Mouse (Mus musculus) brain, embryonic 14.5 days (tissue): ENCODE data around the gene St6galnac5.

Experiments
- CTCF ChIP-seq: fragments of 200-500 bp; IDR thresholded peaks from 2 replicates; pipeline ENCODE4 v1.5.1; 2012; ENCODE audit warnings: inconsistent platforms, mild to moderate bottlenecking, moderate library complexity, borderline replicate concordance; ENCODE audit not compliant: insufficient read depth, insufficient read length; ENCODE audit errors: extremely low read depth
- POLR2A ChIP-seq: fragments of 200-500 bp; IDR thresholded peaks from 2 replicates; pipeline ENCODE4 v1.6.1; 2012; ENCODE audit warnings: mild to moderate bottlenecking, inconsistent platforms, borderline replicate concordance; ENCODE audit not compliant: poor library complexity, insufficient read depth, insufficient read length, severe bottlenecking; ENCODE audit errors: extremely low read depth

DNA sequence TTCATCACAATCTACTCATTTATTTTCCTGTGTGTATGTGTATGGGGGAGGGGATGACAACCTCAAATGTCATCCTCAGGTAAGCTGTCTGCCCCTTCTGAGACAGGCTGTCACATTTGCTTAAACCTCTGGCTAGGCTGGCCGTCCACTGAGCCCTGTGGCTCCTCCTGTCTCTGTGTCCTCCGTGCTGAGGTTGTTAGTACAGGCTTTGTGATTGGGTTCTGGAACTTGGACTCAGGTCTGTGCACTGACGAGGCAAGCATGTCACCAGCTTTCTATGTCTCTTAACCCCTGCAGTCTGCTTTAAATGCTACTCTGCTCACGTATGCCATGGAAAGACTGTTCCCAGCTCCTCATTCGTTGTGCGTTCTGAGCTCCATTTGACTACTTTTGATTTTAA is 205.7 kb downstream of the St6galnac5 start:
- TF ChIP-seq CTCF: no peak
- no peak for TF ChIP-seq POLR2A
